Mouse (Mus musculus) neural tube, embryonic 11.5 days (tissue): ENCODE measurements around the gene Spef1. TPM values are rescaled to one million over a fixed set of nuclear protein-coding genes. Genes with fewer than 3 reads are reported as not detected.

Source experiments
- ATAC-seq: fragments of 200-750 bp; cut with Nextera tagmentation; 2 replicates; pipeline ENCODE4 v1.8.0; 2017; ENCODE audit warnings: moderate number of reproducible peaks, mild to moderate bottlenecking, moderate TSS enrichment, moderate library complexity; ENCODE audit not compliant: insufficient read depth, low FRiP score, low TSS enrichment
- DNase-seq: peaks from one replicate; pipeline ENCODE4 v3.0.0-alpha.2; 2015; ENCODE audit warnings: low spot score
- H3K27ac ChIP-seq: fragments of 300-500 bp; sonication (generic); 2 replicates; pipeline ENCODE4 v1.5.1; 2014; ENCODE audit warnings: low read depth, mild to moderate bottlenecking, low read length
- H3K27me3 ChIP-seq: fragments of 300-500 bp; sonication (generic); 2 replicates; pipeline ENCODE4 v1.6.1; 2014; ENCODE audit warnings: mild to moderate bottlenecking, low read length, mixed read lengths; ENCODE audit not compliant: control insufficient read depth, insufficient read depth
- H3K36me3 ChIP-seq: fragments of 300-500 bp; sonication (generic); 2 replicates; pipeline ENCODE4 v1.6.1; 2014; ENCODE audit warnings: mild to moderate bottlenecking, low read length, moderate library complexity, mixed read lengths; ENCODE audit not compliant: control insufficient read depth, insufficient read depth
- H3K4me1 ChIP-seq: fragments of 300-500 bp; sonication (generic); 2 replicates; pipeline ENCODE4 v1.6.1; 2014; ENCODE audit warnings: low read length, mixed read lengths; ENCODE audit not compliant: control insufficient read depth, insufficient read depth
- H3K4me2 ChIP-seq: fragments of 300-500 bp; sonication (generic); 2 replicates; pipeline ENCODE4 v1.6.1; 2014; ENCODE audit warnings: low read depth, mild to moderate bottlenecking, moderate library complexity
- H3K4me3 ChIP-seq: fragments of 300-500 bp; sonication (generic); 2 replicates; pipeline ENCODE4 v1.5.1; 2014; ENCODE audit warnings: low read depth, low read length
- H3K9ac ChIP-seq: fragments of 300-500 bp; sonication (generic); 2 replicates; pipeline ENCODE4 v1.6.1; 2014; ENCODE audit warnings: mild to moderate bottlenecking, low read length
- H3K9me3 ChIP-seq: fragments of 300-500 bp; sonication (generic); 2 replicates; pipeline ENCODE4 v1.6.1; 2016; ENCODE audit warnings: low read length; ENCODE audit not compliant: control insufficient read depth
- WGBS: fragments of 180-500 bp; shearing (Covaris S2); extraction: QIAGEN DNeasy Blood & Tissue Kit; methylation state at CpG from one replicate; pipeline ENCODE4 v1.1.7; 2014; 5-methylcytosine and 5-hydroxymethylcytosine counted together
- polyA plus RNA-seq: library from polyadenylated mRNA; unstranded; fragments of >200 nt; fragmentation: Nextera tagmentation; extraction: Ambion mirVana; gene quantifications from 2 replicates; pipeline ENCODE4 v1.2.1, GENCODE M21; 2014

Spef1 gene
- polyA plus RNA-seq, 1 experiment from 2014 or later: 6.0 TPM

DNA sequence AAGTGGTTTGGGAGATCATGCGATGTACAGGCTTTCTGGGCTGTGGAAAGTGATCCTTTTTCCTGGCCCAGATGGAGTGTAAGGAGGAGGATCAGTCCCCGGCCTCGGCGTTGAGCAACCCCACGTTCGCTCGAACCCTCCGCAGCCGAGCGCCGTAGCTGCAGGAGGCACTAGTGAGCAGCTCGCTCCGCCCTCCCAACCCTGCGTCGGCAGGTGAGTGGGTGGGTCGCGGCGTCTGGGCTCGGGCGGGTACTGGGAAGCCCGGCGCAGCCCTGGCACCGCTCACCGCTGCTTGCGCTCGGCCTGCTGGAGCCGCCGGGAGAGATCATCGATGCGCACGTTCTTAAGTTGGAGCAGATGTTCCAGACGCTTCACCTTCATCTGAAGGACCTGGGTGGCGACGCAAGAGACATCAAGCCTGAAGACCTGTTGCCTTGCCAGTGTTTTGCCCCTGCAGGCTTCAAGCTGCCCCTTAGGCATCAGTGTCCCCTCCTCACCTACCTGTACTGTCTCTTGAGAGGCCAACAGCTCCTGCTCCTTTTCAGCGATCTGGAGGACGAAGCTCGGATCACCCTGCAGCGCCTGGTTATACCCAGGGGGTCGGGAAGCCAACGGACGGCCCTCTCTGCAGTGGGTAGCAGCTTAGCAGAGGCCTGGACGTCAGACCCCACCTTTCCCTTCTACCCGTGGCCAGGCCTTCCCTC is 15.5 kb downstream of the Spef1 start:
- no peak overlapping the region for H3K27ac ChIP-seq
- peaks cover 32% of the 10 kb centered on the region for H3K27me3 ChIP-seq
- no peaks in the 10 kb centered on the region; the same call in 1 of the 2 replicates for H3K36me3 ChIP-seq
- H3K9ac ChIP-seq: no peak overlapping the region
- no peaks in the 10 kb centered on the region for H3K9me3 ChIP-seq
- DNase-seq (no peak), ATAC-seq (no peak)
- 0 out of 2 replicates have a peak overlapping the region, but pooled peaks have one; percentile 10 for H3K4me3 ChIP-seq
- peak overlapping the region; percentile 26; the same call in 1 of the 2 replicates for H3K4me2 ChIP-seq
- 3% methylated on average over 43 of the region's 43 CpGs for WGBS
- peaks cover 12% of the 10 kb centered on the region for H3K4me1 ChIP-seq

DNA sequence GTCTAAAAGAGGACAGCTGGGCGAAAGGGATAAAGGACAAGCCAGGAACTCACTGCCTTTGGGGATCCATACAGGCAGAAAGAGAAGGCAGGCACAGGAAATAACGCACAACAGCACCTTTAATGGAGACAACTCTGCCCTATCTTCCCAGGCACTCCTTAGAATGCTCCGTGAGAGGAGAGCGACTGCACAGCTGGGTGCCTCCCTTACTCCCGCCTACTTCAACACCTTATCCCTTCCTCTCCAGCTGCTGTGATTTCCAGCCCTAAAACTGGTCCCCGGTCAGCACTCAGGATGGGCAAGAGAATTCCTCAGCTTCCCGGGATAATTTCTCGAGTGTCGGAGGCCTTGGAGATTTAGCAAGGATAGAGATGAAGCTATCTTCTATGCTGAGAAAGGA is 16.1 kb downstream of the Spef1 start:
- peaks cover 32% of the 10 kb centered on the region for H3K27me3 ChIP-seq
- 7% methylated on average over 9 of the region's 9 CpGs for WGBS
- no peak overlapping the region for H3K4me3 ChIP-seq
- no peak for ATAC-seq
- no peak for DNase-seq
- no peaks in the 10 kb centered on the region; the same call in 1 of the 2 replicates for H3K36me3 ChIP-seq
- no peaks in the 10 kb centered on the region for H3K9me3 ChIP-seq
- H3K27ac ChIP-seq: no peak overlapping the region
- peaks cover 10% of the 10 kb centered on the region for H3K4me1 ChIP-seq
- no peak overlapping the region for H3K4me2 ChIP-seq
- no peak overlapping the region for H3K9ac ChIP-seq

DNA sequence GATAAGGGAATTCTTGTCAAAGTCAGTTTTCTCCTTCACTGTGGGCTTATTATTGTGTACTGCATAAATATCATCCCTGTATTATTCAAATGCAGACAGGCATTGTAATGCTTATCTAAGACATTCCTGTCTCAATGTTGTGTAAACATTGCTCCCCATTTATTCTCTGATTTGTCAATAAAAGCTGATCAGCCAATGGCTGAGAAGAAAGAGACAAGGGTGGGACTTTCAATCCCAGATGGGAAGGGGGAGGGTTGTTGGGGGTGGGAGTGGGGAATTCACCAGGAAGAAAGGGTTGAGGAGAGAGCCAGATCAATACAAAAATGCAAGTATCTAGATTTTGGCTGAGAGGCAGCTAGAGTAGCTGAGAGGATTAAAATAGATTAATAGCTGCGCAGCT is 18.2 kb downstream of the Spef1 start:
- Histone ChIP-seq H3K9ac (no peak overlapping the region), H3K36me3 (no peaks in the 10 kb centered on the region; the same call in 1 of the 2 replicates), H3K4me1 (0 out of 2 replicates have a peak, but pooled peaks cover 6% of the 10 kb centered on the region), H3K4me3 (no peak overlapping the region), H3K27me3 (peaks cover 32% of the 10 kb centered on the region), H3K27ac (no peak overlapping the region), H3K4me2 (no peak overlapping the region), H3K9me3 (no peaks in the 10 kb centered on the region)
- DNase-seq (no peak), ATAC-seq (no peak)
- 71% methylated on average over 1 of the region's 1 CpGs for WGBS

DNA sequence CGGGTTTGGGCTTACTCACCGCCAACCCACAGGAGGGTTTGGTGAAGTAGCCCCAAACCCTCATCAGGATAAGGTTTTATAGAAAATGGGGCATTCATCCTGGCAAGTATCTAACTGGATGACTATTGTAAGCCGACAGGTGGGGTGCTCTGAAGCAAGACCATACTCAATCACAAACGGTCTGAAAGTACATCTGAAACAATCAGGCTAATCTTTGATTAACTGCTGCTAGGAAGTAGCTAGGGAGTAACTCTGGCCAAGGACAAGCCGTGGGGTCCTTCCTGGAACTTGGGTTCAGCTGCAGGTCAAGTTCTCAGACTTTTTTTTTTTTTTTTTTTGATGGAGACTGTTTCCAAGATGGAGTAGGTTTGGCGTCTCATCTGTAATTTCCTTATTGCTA is 19.1 kb downstream of the Spef1 start:
- Histone ChIP-seq H3K9ac (no peak overlapping the region), H3K27me3 (peaks cover 22% of the 10 kb centered on the region), H3K4me1 (0 out of 2 replicates have a peak, but pooled peaks cover 6% of the 10 kb centered on the region), H3K36me3 (no peaks in the 10 kb centered on the region; the same call in 1 of the 2 replicates), H3K9me3 (no peaks in the 10 kb centered on the region), H3K4me2 (no peak overlapping the region), H3K27ac (no peak overlapping the region), H3K4me3 (no peak overlapping the region)
- ATAC-seq (no peak), DNase-seq (no peak)
- 85% methylated on average over 6 of the region's 6 CpGs for WGBS

DNA sequence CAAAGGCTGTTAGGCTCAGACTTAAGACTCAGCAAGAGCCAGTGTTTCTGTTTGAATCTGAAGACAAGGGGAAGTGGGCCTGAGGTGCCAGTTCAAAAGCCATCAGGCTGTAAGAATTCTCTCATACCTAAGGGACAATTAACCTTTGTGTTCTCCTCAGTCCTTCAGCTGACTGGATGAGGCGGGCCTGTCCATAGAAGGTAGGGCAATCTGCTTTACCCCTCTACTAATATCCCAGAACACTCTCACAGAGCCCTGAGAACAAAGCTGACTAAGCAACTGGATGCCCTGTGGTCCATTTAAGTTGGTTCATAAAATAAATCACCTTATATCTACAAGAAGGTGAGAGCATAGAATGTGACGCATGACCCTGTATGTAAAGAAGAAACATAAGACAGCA is 20.9 kb downstream of the Spef1 start:
- Histone ChIP-seq H3K36me3 (no peaks in the 10 kb centered on the region), H3K9me3 (no peaks in the 10 kb centered on the region), H3K4me2 (no peak overlapping the region), H3K27ac (no peak overlapping the region), H3K27me3 (peaks cover 8% of the 10 kb centered on the region), H3K4me3 (no peak overlapping the region), H3K4me1 (0 out of 2 replicates have a peak, but pooled peaks cover 2% of the 10 kb centered on the region), H3K9ac (no peak overlapping the region)
- ATAC-seq (no peak), DNase-seq (no peak)
- WGBS: 86% methylated on average over 2 of the region's 2 CpGs

DNA sequence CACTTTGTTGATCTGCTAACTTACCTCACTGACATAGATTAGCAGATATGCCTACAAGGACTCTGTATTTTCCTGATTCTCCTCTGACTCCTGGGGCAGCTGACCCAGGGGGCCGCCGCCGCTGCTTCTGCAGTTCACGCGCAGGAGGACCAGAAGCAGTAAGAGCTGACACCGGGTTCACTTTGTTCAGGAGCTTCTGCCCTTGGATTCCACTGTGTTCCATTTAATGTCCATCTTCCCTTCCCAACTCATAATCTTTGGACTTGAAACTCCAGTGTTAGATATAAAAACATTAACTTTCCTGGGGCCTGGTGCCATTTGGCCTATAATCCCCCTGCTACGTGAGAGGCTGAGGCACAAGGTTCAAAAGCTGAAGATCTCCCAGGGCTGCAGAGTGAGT is 23.2 kb downstream of the Spef1 start:
- 73% methylated on average over 7 of the region's 7 CpGs for WGBS
- no peak overlapping the region for H3K4me2 ChIP-seq
- H3K27me3 ChIP-seq: no peaks in the 10 kb centered on the region

DNA sequence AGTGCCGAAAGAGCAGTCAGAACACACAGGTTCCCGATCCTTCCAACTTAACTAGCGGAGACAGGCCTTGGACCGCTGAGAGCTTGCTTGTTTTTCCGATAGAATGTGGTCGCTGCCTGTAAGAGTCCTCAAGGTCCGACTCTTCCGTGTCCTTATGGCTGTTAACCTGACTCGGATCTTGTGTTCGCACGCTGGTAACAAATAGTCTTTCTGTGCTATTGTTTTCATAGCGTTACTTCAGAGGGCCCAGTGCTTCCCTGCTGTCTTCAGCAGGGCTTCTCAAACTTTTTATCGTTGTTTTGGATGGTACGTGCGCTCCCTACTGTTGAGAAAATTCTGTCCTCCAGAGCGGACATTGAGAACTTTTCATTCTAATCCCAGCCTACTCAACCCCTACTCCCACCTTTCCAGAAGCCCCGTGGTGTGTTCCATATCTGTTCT is 26.4 kb downstream of the Spef1 start:
- Histone ChIP-seq H3K27me3 (no peaks in the 10 kb centered on the region), H3K4me1 (0 out of 2 replicates have a peak, but pooled peaks cover 10% of the 10 kb centered on the region), H3K36me3 (no peaks in the 10 kb centered on the region), H3K4me2 (peak overlapping the region; percentile 83), H3K9ac (peak overlapping the region; percentile 79), H3K27ac (peak overlapping the region; percentile 90), H3K4me3 (peak overlapping the region; percentile 71), H3K9me3 (no peaks in the 10 kb centered on the region)
- DNase-seq: peak; percentile 48
- no peak for ATAC-seq
- WGBS: under 1% methylated on average over 17 of the region's 17 CpGs

More for the DNA sequence above, 23.2 kb downstream of the Spef1 start:
- Histone ChIP-seq H3K4me1 (0 out of 2 replicates have a peak, but pooled peaks cover 5% of the 10 kb centered on the region), H3K27ac (no peak overlapping the region), H3K9ac (no peak overlapping the region), H3K9me3 (no peaks in the 10 kb centered on the region), H3K4me3 (no peak overlapping the region), H3K36me3 (no peaks in the 10 kb centered on the region)
- DNase-seq (no peak), ATAC-seq (no peak)

DNA sequence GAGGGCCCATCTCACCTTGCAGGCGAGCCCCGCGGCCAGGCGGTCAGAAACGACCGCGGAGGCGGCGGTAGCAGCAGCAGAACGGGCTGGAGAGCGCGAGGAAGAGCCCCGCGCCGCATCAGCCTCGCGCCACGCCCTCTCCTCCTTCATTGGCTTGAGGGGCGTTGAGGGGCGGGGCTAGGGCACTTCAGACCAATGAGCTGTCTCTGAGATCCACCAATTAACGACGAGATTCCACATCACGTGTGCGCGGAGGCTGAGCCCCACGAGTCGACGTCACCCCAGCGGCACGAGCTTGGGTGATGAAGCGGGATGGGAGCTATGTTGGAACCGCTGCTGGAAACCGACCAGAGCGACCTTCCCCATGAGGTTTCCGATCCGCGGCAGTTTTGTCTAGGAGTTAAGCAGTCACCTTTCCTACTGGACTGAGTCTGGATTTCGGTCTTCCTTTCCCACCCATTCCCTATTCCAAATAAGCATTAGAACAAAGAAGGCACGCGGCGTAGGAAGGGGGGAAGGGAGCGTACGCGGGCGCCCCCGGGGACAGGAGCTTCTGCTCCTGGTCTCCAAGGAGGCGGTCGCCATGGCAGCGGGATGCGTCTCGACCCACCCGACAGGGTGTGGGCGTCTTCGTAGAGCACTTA is 27.0 kb downstream of the Spef1 start, which contains the start of gene 1700037H04Rik:
Gene 1700037H04Rik (minus strand): TSS at position 144 of the 644 bp plus-strand sequence.
- Histone ChIP-seq H3K27ac (peak within 1 kb of the TSS; percentile 90), H3K27me3 (no peaks in the 10 kb centered on the region), H3K4me2 (peak within 1 kb of the TSS; percentile 93), H3K36me3 (no peaks in the 10 kb centered on the region), H3K9ac (peak within 1 kb of the TSS; percentile 81), H3K4me1 (0 out of 2 replicates have a peak, but pooled peaks cover 10% of the 10 kb centered on the region), H3K4me3 (peak within 1 kb of the TSS; percentile 71), H3K9me3 (no peaks in the 10 kb centered on the region)
- WGBS: under 1% methylated on average over 54 of the region's 54 CpGs
- DNase-seq: peak; percentile 98
- peak; percentile 97 for ATAC-seq
